13 mouse cellular contexts compared by ENCODE assay signal in genomic region chr8:26939028-26939427, GRCm38 (mm10). TPM values are rescaled to one million over a fixed set of nuclear protein-coding genes. Genes with fewer than 3 reads are reported as not detected.
DNase-seq lines count a peak whose midpoint lies in the region; ATAC-seq and TF ChIP-seq lines count a peak whose summit lies in the region.
"Had no signal": no experiment of that assay in that cellular context is flagged by ENCODE, and none has a peak within 500 bp of the region (broad histone marks: within the 10 kb centered on the region; RNA-seq: fewer than 3 reads in every experiment).

No protein-coding gene starts in this region.

- peak; percentile 20 to 33 for DNase-seq in cerebellum, postnatal 14 days
- no peak for DNase-seq in cerebellum, adult 8-10 months
- no peak for DNase-seq in layer of hippocampus, adult 2 months (ENCODE audit: low spot score in 2 of 2)
- DNase-seq in layer of hippocampus, postnatal 25 days (ENCODE audit: extremely low spot score in 1 of 2, low spot score in 1 of 2) = no peak
- peak; percentile 6 for DNase-seq in induced T-regulatory cell, adult 2 months (ENCODE audit: low read depth)
- DNase-seq in spleen, postnatal 14 days (ENCODE audit: low spot score in 2 of 2) = no peak
- DNase-seq: kidney, adult 9 months; lung, adult 2 months; spleen, adult 18-20 months had no signal

- H3K4me1 ChIP-seq in E14TG2a.4 (replicated peaks; ENCODE audit: low read depth, low read length) = no peaks in the 10 kb centered on the region
- H3K4me1 ChIP-seq: embryonic facial prominence, embryonic 12.5 days; midbrain, embryonic 13.5 days had no signal

- no peak for ATAC-seq in erythroid progenitor cell, adult 5-6 weeks (replicated peaks; ENCODE audit: low FRiP score, poor library complexity, severe bottlenecking)
- ATAC-seq: midbrain, embryonic 13.5 days had no signal

- H3K27me3 ChIP-seq in E14TG2a.4 (ENCODE audit: insufficient read depth, low read length) = no peaks in the 10 kb centered on the region
- H3K27me3 ChIP-seq: embryonic facial prominence, embryonic 12.5 days; midbrain, embryonic 13.5 days had no signal

- H3K4me3 ChIP-seq in layer of hippocampus, adult 2 months = no peak overlapping the region
- H3K4me3 ChIP-seq in E14TG2a.4 (replicated peaks; ENCODE audit: low read length) = no peak overlapping the region
- H3K4me3 ChIP-seq: embryonic facial prominence, embryonic 12.5 days; midbrain, embryonic 13.5 days had no signal

- TF ChIP-seq CTCF in layer of hippocampus, adult 2 months (conservative IDR thresholded peaks at IDR 0.05) = peak; percentile 43
- TF ChIP-seq CTCF in E14TG2a.4 (conservative IDR thresholded peaks at IDR 0.05; ENCODE audit: low read length) = peak; percentile 37

- H3K36me3 ChIP-seq in E14TG2a.4 (ENCODE audit: insufficient read depth, low read length) = no peaks in the 10 kb centered on the region
- H3K36me3 ChIP-seq: embryonic facial prominence, embryonic 12.5 days; midbrain, embryonic 13.5 days had no signal

- no peak overlapping the region for H3K27ac ChIP-seq in layer of hippocampus, adult 2 months
- H3K27ac ChIP-seq: embryonic facial prominence, embryonic 12.5 days; midbrain, embryonic 13.5 days had no signal

- H3K9me3 ChIP-seq in E14TG2a.4 (ENCODE audit: low read length) = peaks cover 4% of the 10 kb centered on the region; the same call in 1 of the 2 replicates
- H3K9me3 ChIP-seq: embryonic facial prominence, embryonic 12.5 days; midbrain, embryonic 13.5 days had no signal

RNA-seq across cellular contexts. Expression of gene Zfp703, which starts 38.1 kb away (rescaled TPM):
- 10 to 100 TPM; 19.4 to 21.1 TPM for total RNA-seq in layer of hippocampus, adult 2 months (2021)
- total RNA-seq in layer of hippocampus, postnatal 25 days (2021) = 10 to 100 TPM; 20.2 to 20.3 TPM
- total RNA-seq in erythroid progenitor cell, adult 5-6 weeks (2015; ENCODE audit: low replicate concordance) = 2.5 and 15.5 TPM in 2 replicates
- total RNA-seq in erythroid progenitor cell, adult 5-6 weeks (2017; ENCODE audit: low replicate concordance) = 1.4 TPM in 2 replicates

Comparison
In these comparisons a context has a peak if more than half of its experiments do, and no peak if none do; other contexts are left out.
1. DNase-seq: peak in cerebellum, postnatal 14 days (2 of 2) and induced T-regulatory cell, adult 2 months (single experiment); none in cerebellum, adult 8-10 months (single experiment), layer of hippocampus, adult 2 months (0 of 2), layer of hippocampus, postnatal 25 days (0 of 2) and spleen, postnatal 14 days (0 of 2).